Mouse (Mus musculus) bone marrow, adult 2 months (tissue): ENCODE results near the gene Dock1.

Experiments
- CTCF ChIP-seq: fragments of 200-500 bp; IDR thresholded peaks from 2 replicates; pipeline ENCODE4 v1.5.1; 2011; ENCODE audit warnings: low read length, control low read depth; ENCODE audit not compliant: control insufficient read depth, insufficient read depth
- POLR2A ChIP-seq: fragments of 200-500 bp; IDR thresholded peaks from 2 replicates; pipeline ENCODE4 v1.6.1; 2011; ENCODE audit warnings: low read depth, mild to moderate bottlenecking, control low read depth, low read length, borderline replicate concordance; ENCODE audit not compliant: control insufficient read depth

DNA sequence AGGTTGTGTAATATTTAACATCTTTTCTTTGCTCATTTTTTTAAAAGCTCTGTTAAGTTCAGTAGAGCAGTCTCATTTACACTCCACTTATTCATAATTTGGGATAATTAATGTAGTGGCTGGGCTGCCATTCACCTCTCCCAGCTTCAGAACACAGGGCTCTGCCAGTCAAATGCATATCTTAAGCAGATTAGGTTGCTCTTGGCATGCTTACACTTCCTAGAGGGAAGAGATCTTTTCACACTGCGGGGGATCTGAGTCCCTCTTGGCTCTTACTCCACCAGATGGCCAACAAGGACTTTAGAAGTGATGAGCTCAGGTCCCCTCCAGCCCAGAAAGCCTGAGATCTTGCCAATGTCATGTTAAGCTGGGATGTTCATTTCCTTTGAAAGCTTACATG, 150.8 kb downstream of the Dock1 start:
- TF ChIP-seq CTCF, result no peak
- TF ChIP-seq POLR2A, result no peak
